Mouse (Mus musculus): ENCODE measurements at regions not wholly inside any gene's neighbourhood (a gene's known extent, or its start where the extent isn't known, plus 50 kb on each side); places are given as distances from the start of the nearest gene placed in this dataset.

DNA sequence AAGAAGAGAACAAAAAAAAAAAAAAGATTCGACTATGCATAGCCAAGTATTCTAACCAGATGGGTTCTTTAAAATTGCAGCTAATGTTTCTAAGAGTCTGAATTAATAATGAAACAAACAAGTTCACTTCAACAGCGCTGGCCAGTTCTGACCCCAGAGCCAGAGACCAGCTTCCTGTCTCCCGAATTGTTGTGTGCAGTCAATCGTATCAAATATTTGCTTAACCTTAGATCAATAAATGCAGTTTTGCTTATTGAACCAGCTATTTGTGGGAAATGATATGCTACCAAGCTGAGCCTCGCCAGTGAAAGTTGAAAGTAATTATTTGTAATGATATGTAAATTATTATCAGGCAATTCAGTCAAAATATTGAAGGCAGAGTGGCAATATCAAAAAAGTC lies 287.4 kb upstream of the Tmem132c start:
- no peak for DNase-seq (ENCODE audit: low spot score in 2 of 2)

DNA sequence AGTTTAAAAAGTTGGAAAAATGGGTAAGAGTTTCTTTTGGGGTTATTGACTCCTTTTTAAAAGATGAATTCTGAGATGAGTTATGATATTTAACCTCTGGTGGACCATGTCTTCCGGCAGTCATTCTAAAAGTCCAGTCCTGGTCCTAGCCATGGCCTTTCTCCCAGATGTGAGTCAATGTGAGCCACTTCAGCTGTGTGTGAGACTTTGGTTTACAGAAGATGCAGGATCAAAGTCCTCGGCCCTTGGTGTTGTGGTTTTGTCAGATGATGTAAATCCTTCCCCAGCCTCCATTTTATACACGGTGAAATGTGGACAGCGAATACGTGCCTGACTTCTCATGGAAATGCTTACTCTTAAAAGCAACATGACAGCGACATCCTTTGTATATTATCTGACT lies 287.0 kb upstream of the Tmem132c start:
- DNase-seq (ENCODE audit: low spot score in 2 of 2): no peak

DNA sequence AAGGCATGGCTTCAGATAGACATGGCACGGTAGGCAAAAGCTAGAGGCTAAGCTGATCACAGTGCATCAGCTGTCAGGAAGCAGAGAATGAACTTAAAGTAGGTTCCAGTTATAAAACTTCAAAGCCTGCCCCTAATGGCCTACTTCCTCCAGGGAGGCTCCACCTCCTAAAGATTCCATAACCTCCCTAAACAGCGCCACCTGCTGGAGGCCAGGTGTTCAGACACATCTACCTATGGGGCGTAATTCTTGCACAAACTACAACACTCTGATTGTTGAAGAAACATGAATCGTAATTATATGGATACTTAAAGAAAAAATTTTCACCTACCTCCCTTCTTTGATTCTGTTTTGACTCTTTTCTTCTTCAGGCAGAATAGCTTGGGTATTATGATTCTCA lies 277.0 kb upstream of the Tmem132c start:
- DNase-seq (ENCODE audit: low spot score in 2 of 2): no peak

DNA sequence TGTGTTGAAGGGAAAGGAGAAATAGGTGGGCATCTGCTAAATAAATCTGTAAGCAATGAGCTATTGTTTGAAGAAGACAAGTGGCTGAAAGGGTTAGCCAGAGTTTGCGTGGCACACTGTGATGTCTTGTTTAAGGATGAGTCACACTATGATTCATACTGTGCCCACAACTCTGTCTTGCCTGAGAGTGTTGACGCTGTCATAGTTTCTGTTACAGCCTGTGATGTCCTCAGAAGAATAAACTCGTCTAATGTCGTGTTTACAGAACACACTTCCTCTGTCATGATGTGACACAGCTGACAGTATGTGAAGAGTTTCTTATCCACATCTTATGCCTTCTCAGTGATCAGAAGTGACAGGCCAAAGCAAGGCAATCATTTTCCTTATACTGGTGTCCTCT lies 274.5 kb upstream of the Tmem132c start:
- DNase-seq (ENCODE audit: low spot score in 2 of 2): peak; percentile 7 to 23

DNA sequence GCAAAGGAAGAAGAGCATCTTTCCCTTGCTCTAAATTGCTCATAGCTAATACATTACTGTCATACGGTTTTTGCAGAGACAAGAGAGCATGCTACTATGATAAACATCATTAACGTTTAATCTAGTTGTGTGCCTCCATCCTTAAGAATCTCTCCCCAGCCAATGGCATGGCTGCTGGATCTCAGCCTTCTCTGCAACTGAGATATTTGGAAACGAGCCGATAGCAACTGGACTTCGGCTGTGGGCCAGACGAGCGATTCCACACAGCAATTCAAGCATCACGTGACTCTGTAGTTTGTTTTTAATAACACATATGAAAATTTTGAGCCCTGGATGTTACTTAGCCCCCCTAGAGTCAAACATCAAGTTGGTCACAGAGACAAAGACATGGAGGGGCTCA lies 272.2 kb upstream of the Tmem132c start:
- no peak for DNase-seq (ENCODE audit: low spot score in 2 of 2)

DNA sequence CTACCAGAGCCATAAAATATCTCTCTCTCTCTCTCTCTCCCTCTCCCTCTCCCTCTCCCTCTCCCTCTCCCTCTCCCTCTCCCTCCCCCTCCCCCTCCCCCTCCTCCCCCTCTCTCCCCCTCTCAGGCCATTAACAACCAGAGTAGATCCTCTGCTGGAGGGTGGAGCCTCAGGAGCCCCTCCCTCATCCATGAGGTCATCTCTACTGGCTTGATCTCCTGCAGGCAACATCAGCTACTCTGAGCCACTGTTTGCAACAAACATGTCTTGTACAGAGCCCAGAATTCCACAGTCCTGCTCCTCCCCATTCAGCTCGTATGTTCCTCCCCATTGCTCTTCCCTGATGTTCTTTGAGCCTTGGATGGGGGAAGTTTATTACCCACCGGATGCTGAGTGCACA lies 270.3 kb upstream of the Tmem132c start:
- no peak for DNase-seq (ENCODE audit: low spot score in 2 of 2)

DNA sequence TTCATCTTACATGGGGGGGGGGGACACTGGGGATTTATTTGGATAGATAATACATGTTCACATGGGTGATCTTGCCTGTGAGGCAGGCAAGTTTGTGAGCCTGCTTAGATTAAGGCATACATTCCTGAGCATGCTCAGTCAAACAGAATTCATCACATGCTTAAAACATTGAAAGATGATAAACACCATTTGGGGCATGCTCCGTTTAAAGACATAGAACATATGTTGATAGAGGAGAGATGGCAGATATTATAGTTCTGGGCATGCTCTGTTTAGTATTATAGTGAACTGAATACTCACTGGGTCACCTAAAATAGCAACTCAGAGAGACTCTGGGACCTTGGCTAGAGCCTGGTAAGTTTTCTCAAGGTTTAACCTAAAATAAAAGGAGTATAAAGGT lies 269.6 kb upstream of the Tmem132c start:
- no peak for DNase-seq (ENCODE audit: low spot score in 2 of 2)

DNA sequence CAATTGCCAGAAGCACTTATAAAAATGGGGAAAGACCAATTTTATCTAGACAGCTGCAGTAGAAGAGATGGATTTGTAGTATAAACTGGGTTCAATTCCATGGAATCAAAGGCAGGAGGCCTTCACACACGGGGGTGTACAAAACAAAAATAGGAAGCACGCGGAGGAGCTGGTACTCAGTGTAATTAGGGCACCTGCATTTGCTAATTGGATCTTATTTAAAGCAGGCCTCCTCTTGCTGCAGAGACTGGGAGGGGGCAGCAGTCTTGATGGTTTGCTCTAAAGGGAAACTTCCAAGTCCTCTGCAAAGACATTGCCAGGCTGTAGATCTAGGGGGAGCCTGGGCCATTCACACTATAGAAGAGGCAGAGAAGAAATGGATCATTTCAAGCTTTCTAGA lies 268.2 kb upstream of the Tmem132c start:
- peak; percentile 31 to 33 for DNase-seq (ENCODE audit: low spot score in 2 of 2)

DNA sequence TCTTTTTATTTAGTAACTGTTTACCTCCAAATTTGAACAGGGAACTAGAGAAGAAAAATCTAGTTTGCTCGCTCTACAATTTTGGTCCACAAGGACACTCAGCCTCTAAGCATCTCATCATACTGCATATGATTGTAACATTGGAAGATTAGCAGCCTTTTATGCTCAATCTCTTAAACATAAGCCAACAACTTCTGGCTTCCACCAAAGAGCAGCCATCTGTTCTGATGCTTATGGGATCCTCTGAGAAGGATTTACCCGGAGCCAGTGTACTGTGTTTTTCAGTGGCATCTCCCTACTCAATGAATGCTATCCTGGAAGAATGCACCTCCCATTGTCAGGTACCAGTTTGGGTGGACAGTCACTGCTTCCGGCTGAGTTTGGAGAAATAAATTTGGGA lies 267.0 kb upstream of the Tmem132c start:
- DNase-seq (ENCODE audit: low spot score in 2 of 2): no peak

DNA sequence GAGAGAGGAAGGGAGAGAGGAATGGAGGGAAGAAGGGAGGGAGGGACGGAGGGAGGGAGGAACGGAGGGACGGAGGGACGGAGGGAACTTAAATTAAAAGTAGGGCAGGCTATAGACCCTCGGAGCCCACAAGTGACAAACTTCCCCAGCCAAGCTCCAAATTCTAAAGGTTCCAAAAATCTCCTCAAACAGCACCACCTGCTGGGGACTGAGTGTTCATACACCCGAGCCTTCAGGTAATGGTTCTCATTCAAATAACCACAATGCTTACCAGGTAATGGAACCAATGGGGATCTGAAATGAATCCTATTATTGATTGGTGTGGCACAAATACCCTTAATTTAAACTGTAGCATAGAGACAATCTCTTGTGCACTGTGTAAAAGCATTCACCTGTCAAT lies 246.0 kb upstream of the Tmem132c start:
- DNase-seq (ENCODE audit: low spot score in 2 of 2): no peak

DNA sequence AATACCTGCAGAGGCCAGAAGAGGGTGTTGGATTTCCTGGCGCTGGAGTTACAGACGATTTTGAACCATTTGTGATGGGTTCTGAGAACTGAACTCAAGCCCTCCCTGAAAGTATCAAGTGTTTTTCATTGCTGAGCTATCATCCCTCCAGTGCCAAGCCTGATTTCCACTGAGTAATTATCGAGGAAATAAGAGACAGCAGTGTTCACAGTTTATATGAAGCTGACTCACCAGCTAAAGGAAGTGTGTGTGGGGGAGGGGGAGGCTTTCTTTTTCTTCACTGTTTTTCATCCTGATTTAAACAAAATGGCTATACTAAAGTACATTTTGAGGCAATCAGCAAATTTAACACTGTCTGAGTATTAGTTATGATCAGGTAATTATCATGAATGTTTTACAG lies 227.4 kb upstream of the Tmem132c start:
- peak; percentile 24 to 29 for DNase-seq (ENCODE audit: low spot score in 2 of 2)

DNA sequence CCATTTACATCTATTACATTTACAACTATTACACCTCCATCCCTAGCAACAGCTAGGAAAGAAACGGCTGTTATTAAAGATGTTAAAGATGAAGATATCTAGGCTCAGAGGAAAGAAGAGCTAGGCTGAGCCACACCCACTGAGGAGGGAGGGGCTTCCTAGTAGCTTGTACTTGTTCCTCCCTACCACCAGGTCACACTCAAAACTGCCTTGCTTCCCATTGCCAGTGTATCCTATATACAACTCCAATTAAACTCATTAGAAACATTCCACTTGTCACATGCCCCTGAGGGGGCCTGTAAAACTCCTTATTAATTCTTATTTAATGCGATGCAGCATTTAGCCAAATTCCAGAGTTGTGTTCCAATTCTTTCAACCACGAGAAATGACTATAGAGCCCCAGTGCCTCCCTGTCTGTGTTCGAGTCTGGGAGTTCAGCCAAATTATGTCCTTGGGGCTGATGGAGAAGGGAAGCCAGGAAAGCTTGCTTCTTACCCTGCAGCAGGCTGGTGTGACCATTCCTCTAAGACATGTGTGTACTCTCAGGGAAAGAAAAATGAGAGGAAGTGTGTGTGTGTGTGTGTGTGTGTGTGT lies 225.0 kb upstream of the Tmem132c start:
- DNase-seq (ENCODE audit: low spot score in 2 of 2): no peak

DNA sequence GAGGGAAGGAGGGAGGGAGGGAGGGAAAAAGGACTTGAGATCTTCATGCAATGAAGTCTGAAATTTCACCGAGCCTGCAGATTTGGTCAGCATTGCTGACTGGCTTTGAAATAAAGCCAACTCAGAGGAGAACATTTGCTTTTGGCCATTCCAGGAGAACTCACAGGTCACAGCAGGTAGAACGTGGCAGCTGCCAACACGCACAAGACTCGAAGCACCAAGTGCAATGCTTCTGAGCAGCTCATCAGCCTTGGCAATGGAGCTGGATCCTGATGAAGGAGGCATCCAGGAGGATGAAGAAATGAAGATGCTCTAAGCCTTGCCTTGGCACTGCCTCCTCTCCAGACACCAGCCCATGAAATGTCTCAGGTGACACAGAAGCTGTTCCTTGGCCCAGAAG lies 223.6 kb upstream of the Tmem132c start:
- no peak for DNase-seq (ENCODE audit: low spot score in 2 of 2)

DNA sequence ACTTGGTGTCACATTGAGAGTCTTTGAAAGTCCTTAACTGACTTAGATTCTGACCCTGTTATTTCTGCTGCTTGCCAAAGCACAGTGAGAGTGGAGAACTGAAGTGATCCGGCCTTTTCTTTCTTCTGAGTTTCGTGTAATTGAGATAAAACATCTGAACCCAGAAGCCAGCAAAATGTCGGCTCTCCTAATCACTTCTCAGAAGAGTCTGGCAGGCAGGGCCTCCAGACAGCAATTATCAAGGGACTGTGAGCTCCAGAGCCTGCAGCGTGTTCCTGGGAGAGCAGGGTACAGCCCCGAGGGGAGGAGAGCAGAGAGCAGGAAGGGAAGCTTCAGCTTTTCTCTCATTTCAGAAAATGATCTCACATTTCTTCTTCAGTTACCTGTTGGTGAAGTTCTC lies 205.1 kb upstream of the Tmem132c start:
- no peak for DNase-seq (ENCODE audit: low spot score in 2 of 2)

DNA sequence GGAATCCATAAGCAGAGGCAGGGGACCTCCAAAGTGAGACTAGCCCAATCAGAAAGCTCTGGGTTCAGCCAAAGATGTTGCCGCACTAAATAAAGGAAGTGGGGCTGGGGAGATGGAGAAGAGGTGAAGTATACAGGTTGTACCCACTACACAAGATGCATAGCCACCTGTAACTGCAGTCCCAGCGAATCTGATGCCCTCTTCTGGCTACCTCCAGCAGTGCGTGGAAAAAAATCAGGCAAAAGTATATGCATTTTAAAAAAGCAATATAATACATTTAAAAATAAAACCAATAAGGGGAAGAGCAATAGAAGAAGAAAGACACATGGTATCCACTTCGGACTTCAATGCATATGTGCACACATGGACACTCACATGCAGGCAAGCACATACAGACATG lies 183.8 kb upstream of the Tmem132c start:
- no peak for DNase-seq (ENCODE audit: low spot score in 2 of 2)

DNA sequence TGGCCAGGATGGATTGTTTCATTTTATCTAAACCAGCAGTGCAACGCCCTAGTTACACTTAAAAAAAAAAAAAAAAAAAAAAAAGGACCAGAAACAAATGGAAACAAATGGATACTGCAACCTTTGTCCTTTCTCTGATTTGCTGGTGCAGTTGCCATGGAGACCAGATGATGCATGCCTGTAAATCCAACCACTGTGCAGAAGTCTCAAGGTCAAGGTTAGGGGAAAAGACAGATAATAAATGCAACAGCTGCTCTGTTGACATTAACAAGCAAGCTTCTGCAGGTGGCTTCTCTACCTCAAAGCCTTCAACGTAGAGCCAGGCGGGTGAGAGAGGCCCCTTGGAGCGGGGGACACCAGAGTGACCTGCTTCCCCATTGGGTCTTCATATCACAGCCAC lies 167.3 kb upstream of the Tmem132c start:
- DNase-seq (ENCODE audit: low spot score in 2 of 2): no peak

All from right cerebral cortex, adult 2 months (tissue).